Mouse (Mus musculus) midbrain, postnatal 0 days (tissue): ENCODE measurements around the gene Muc1. TPM values are rescaled to one million over a fixed set of nuclear protein-coding genes. Genes with fewer than 3 reads are reported as not detected.

ENCODE experiments used
- ATAC-seq: fragments of 200-750 bp; cut with Nextera tagmentation; 2 replicates; pipeline ENCODE4 v1.8.0; 2017; ENCODE audit warnings: moderate number of reproducible peaks, mild to moderate bottlenecking, moderate TSS enrichment, moderate library complexity; ENCODE audit not compliant: low FRiP score
- DNase-seq: peaks from one replicate; pipeline ENCODE4 v3.0.0-alpha.2; 2015; ENCODE audit warnings: low spot score
- H3K27ac ChIP-seq: fragments of 300-500 bp; sonication (generic); 2 replicates; pipeline ENCODE4 v1.5.1; 2014; ENCODE audit warnings: low read depth, mild to moderate bottlenecking, low read length, mixed read lengths
- H3K27me3 ChIP-seq: fragments of 300-500 bp; sonication (generic); 2 replicates; pipeline ENCODE4 v1.6.1; 2014; ENCODE audit warnings: low read length, control low read depth, mixed read lengths; ENCODE audit not compliant: insufficient read depth
- H3K36me3 ChIP-seq: fragments of 300-500 bp; sonication (generic); 2 replicates; pipeline ENCODE4 v1.6.1; 2014; ENCODE audit warnings: low read length, control low read depth, mixed read lengths; ENCODE audit not compliant: insufficient read depth
- H3K4me1 ChIP-seq: fragments of 300-500 bp; sonication (generic); 2 replicates; pipeline ENCODE4 v1.6.1; 2014; ENCODE audit warnings: mild to moderate bottlenecking, control low read depth, antibody characterized with exemption, low read length, mixed read lengths; ENCODE audit not compliant: insufficient read depth
- H3K4me2 ChIP-seq: fragments of 300-500 bp; sonication (generic); 2 replicates; pipeline ENCODE4 v1.6.1; 2014; ENCODE audit warnings: low read depth, mild to moderate bottlenecking, low read length, mixed read lengths; ENCODE audit not compliant: poor library complexity, severe bottlenecking
- H3K4me3 ChIP-seq: fragments of 300-500 bp; sonication (generic); 2 replicates; pipeline ENCODE4 v1.5.1; 2014; ENCODE audit warnings: low read depth, mild to moderate bottlenecking, low read length, moderate library complexity
- H3K9ac ChIP-seq: fragments of 300-500 bp; sonication (generic); replicated peaks from 2 replicates; pipeline ENCODE4 v1.6.1; 2014; ENCODE audit warnings: mild to moderate bottlenecking, low read length, moderate library complexity, mixed read lengths; ENCODE audit not compliant: poor library complexity, severe bottlenecking
- H3K9me3 ChIP-seq: fragments of 300-500 bp; sonication (generic); 2 replicates; pipeline ENCODE4 v1.6.1; 2016; ENCODE audit warnings: low read length, control low read depth
- CTCF ChIP-seq: IDR thresholded peaks from 2 replicates; pipeline ENCODE4 v1.5.1; 2016; ENCODE audit warnings: antibody characterized with exemption, mild to moderate bottlenecking
- WGBS: fragments of 180-500 bp; shearing (Covaris S2); extraction: QIAGEN DNeasy Blood & Tissue Kit; methylation state at CpG from one replicate; pipeline ENCODE4 v1.1.7; 2014; 5-methylcytosine and 5-hydroxymethylcytosine counted together
- polyA plus RNA-seq: library from polyadenylated mRNA; unstranded; fragments of >200 nt; fragmentation: Nextera tagmentation; extraction: Ambion mirVana; gene quantifications from 2 replicates; pipeline ENCODE4 v1.2.1, GENCODE M21; 2015
- total RNA-seq: library from RNA; depleted of rRNA; stranded (reverse); fragments of >200 nt; gene quantifications from 2 replicates; pipeline ENCODE4 v1.2.3, GENCODE M21; 2014

Muc1 gene
- total and polyA plus RNA-seq, 2 experiments from 2014 or later, result 0.52 to 3.8 TPM

GRCm38 (mm10) chr3:89221167-89221566 is 7.7 kb upstream of the Muc1 start:
- no peaks in the 10 kb centered on the region for H3K36me3 ChIP-seq
- no peaks in the 10 kb centered on the region for H3K27me3 ChIP-seq
- H3K9me3 ChIP-seq, result no peaks in the 10 kb centered on the region
- no peak overlapping the region for H3K4me3 ChIP-seq
- WGBS, result 63% methylated on average over 5 of the region's 5 CpGs
- no peak overlapping the region for H3K9ac ChIP-seq
- peaks cover 18% of the 10 kb centered on the region; the same call in 1 of the 2 replicates for H3K4me1 ChIP-seq
- no peak for TF ChIP-seq CTCF
- ATAC-seq, result no peak
- no peak for DNase-seq
- no peak overlapping the region for H3K4me2 ChIP-seq
- no peak overlapping the region for H3K27ac ChIP-seq

GRCm38 (mm10) chr3:89224796-89225195 is 4.1 kb upstream of the Muc1 start:
- TF ChIP-seq CTCF, result no peak
- Histone ChIP-seq H3K36me3 (no peaks in the 10 kb centered on the region), H3K27me3 (no peaks in the 10 kb centered on the region), H3K9me3 (no peaks in the 10 kb centered on the region), H3K9ac (peak overlapping the region; percentile 39; the same call in 1 of the 2 replicates), H3K4me3 (peak overlapping the region; percentile 41), H3K4me1 (peaks cover 26% of the 10 kb centered on the region; the same call in 1 of the 2 replicates), H3K27ac (peak overlapping the region; percentile 80), H3K4me2 (peak overlapping the region; percentile 85)
- no peak for DNase-seq
- WGBS, result 35% methylated on average over 11 of the region's 11 CpGs
- ATAC-seq, result no peak

- Histone ChIP-seq H3K27ac (peak overlapping the region; percentile 80), H3K4me2 (peak overlapping the region; percentile 85), H3K9ac (peak overlapping the region; percentile 55), H3K36me3 (no peaks in the 10 kb centered on the region), H3K27me3 (no peaks in the 10 kb centered on the region), H3K4me1 (peaks cover 26% of the 10 kb centered on the region; the same call in 1 of the 2 replicates), H3K4me3 (peak overlapping the region; percentile 41), H3K9me3 (no peaks in the 10 kb centered on the region)
- TF ChIP-seq CTCF, result no peak
- DNase-seq (no peak), ATAC-seq (no peak)
- 17% methylated on average over 12 of the region's 12 CpGs for WGBS
Observed at GRCm38 (mm10) chr3:89225321-89225815, 3.5 kb upstream of the Muc1 start.

- Histone ChIP-seq H3K4me2 (peak overlapping the region; percentile 85), H3K4me1 (peaks cover 26% of the 10 kb centered on the region; the same call in 1 of the 2 replicates), H3K27ac (peak overlapping the region; percentile 80), H3K9ac (peak overlapping the region; percentile 55), H3K27me3 (no peaks in the 10 kb centered on the region), H3K9me3 (no peaks in the 10 kb centered on the region), H3K4me3 (peak overlapping the region; percentile 41), H3K36me3 (no peaks in the 10 kb centered on the region)
- ATAC-seq, result peak; percentile 47
- peak; percentile 84 for DNase-seq
- 14% methylated on average over 4 of the region's 4 CpGs for WGBS
- no peak for TF ChIP-seq CTCF
Observed at GRCm38 (mm10) chr3:89225918-89226317, 2.9 kb upstream of the Muc1 start.

GRCm38 (mm10) chr3:89226361-89226760 is 2.5 kb upstream of the Muc1 start:
- no peaks in the 10 kb centered on the region for H3K9me3 ChIP-seq
- peak overlapping the region; percentile 80 for H3K27ac ChIP-seq
- DNase-seq (no peak), ATAC-seq (no peak)
- H3K27me3 ChIP-seq, result no peaks in the 10 kb centered on the region
- no peak for TF ChIP-seq CTCF
- H3K9ac ChIP-seq, result peak overlapping the region; percentile 55; the same call in 1 of the 2 replicates
- H3K4me1 ChIP-seq, result peaks cover 26% of the 10 kb centered on the region; the same call in 1 of the 2 replicates
- no peaks in the 10 kb centered on the region for H3K36me3 ChIP-seq
- peak overlapping the region; percentile 41 for H3K4me3 ChIP-seq
- WGBS, result 8% methylated on average over 11 of the region's 11 CpGs
- H3K4me2 ChIP-seq, result peak overlapping the region; percentile 85

- Histone ChIP-seq H3K27me3 (no peaks in the 10 kb centered on the region), H3K9me3 (no peaks in the 10 kb centered on the region), H3K4me2 (peak within 1 kb of the TSS; percentile 85), H3K27ac (peak within 1 kb of the TSS; percentile 80), H3K4me3 (peak within 1 kb of the TSS; percentile 41), H3K36me3 (no peaks in the 10 kb centered on the region), H3K9ac (peak within 1 kb of the TSS; percentile 55), H3K4me1 (peaks cover 26% of the 10 kb centered on the region; the same call in 1 of the 2 replicates)
- WGBS, result 5% methylated on average over 19 of the region's 21 CpGs
- TF ChIP-seq CTCF, result no peak
- no peak for DNase-seq
- ATAC-seq, result 0 out of 2 replicates have a peak, but pooled peaks have one; percentile 2
Observed at GRCm38 (mm10) chr3:89226900-89227299, 2.0 kb upstream of the Muc1 start, which contains the start of gene Mtx1. Gene Mtx1, minus strand, starts transcription at chr3:89227088.
